Comparison of ENCODE assay signal across 8 mouse cellular contexts in the genomic region with DNA sequence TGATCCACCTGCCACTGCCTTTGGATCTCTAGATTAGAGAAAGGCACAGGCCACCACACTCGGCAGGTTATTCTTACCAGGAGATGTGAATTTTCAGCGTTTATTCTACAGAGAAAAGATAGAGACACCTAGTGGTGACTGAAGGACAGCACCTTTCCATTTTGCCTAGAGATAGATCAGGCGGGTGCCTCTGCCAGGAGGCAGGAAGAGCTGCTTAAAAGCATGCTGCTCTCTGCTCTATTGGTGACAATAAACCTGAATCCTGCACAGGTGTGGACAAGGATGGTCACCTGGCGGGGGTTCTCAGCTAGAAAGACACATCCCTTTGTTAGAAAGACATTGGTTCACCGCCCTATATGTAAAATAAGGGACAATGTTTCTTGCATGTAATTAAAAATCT. TPM values are rescaled to one million over a fixed set of nuclear protein-coding genes. Genes with fewer than 3 reads are reported as not detected.
A peak's percentile ranks its signal among the peaks of the same experiment; 100 is the strongest.
DNase-seq lines count a peak whose midpoint lies in the region; TF ChIP-seq lines count a peak whose summit lies in the region.

No protein-coding gene starts in this region.

- TF ChIP-seq CTCF in testis, adult 2 months (IDR thresholded peaks at IDR 0.05; ENCODE audit: control insufficient read depth, insufficient read depth, insufficient replicate concordance, low read depth, low read length): peak; percentile 14; the same call in 1 of the 2 replicates

- H3K36me3 ChIP-seq in heart, embryonic 10.5 days: peaks cover 50% of the 10 kb centered on the region
- H3K36me3 ChIP-seq in testis, adult 2 months (ENCODE audit: control insufficient read depth, insufficient read depth, low read length): no peaks in the 10 kb centered on the region; the same call in 1 of the 2 replicates

- 52% methylated on average over 5 of the region's 5 CpGs for WGBS in heart, embryonic 10.5 days

- intact Hi-C loops in heart, postnatal 25 days (cut with DNase I): loop anchor here (5.0 kb wide), 1 partner anchor 375 kb away; no protein-coding TSS in a partner anchor

- H3K4me3 ChIP-seq in heart, embryonic 10.5 days: no peak overlapping the region
- no peak overlapping the region for H3K4me3 ChIP-seq in testis, adult 2 months (ENCODE audit: control insufficient read depth, low read depth, low read length)

- H3K27ac ChIP-seq in heart, embryonic 10.5 days: no peak overlapping the region
- no peak overlapping the region for H3K27ac ChIP-seq in testis, adult 2 months (ENCODE audit: control insufficient read depth, insufficient read depth, low read depth, low read length)

- DNase-seq in heart, embryonic 10.5 days (ENCODE audit: low spot score): peak; percentile 66
- no peak for DNase-seq in heart, postnatal 25 days (ENCODE audit: low spot score)
- no peak for DNase-seq in testis, postnatal 14 days (ENCODE audit: low spot score)
- DNase-seq in cerebellum, adult 9-11 months: peak; percentile 67
- peak; percentile 61 for DNase-seq in induced T-regulatory cell, adult 2 months (ENCODE audit: low read depth)
- DNase-seq in retina, postnatal 1 day: peak; percentile 53
- DNase-seq in ovary, postnatal 36 days (ENCODE audit: low spot score): no peak

- H3K27me3 ChIP-seq in heart, embryonic 10.5 days (ENCODE audit: insufficient read depth, poor library complexity, severe bottlenecking): no peaks in the 10 kb centered on the region
- no peaks in the 10 kb centered on the region for H3K27me3 ChIP-seq in testis, adult 2 months (ENCODE audit: control insufficient read depth, insufficient read depth, low read length)

- H3K9me3 ChIP-seq in heart, embryonic 10.5 days: no peaks in the 10 kb centered on the region

- TF ChIP-seq POLR2A in testis, adult 2 months (IDR thresholded peaks at IDR 0.05; ENCODE audit: control insufficient read depth, low read depth, low read length): no peak

- peaks cover 7% of the 10 kb centered on the region; the same call in 1 of the 2 replicates for H3K4me1 ChIP-seq in heart, embryonic 10.5 days
- H3K4me1 ChIP-seq in testis, adult 2 months (ENCODE audit: control insufficient read depth, insufficient read depth, low read length): no peaks in the 10 kb centered on the region

RNA-seq across cellular contexts. Expression of a gene that starts 15.9 kb away (rescaled TPM):
- 14.1 and 15.6 TPM in 2 replicates for polyA plus RNA-seq in heart, embryonic 10.5 days (2016; fragmentation: Nextera tagmentation; extraction: Ambion mirVana)
- total RNA-seq in heart, postnatal 25 days (2021): 1 to 10 TPM; 6.0 to 6.3 TPM
- polyA plus RNA-seq in testis, adult 2 months (2012; rRNA removed): 2.3 TPM in 2 replicates

Comparison
In these comparisons a context has a peak if more than half of its experiments do, and no peak if none do; other contexts are left out.
1. DNase-seq: peak in heart, embryonic 10.5 days (single experiment), cerebellum, adult 9-11 months (single experiment), induced T-regulatory cell, adult 2 months (single experiment) and retina, postnatal 1 day (single experiment); none in heart, postnatal 25 days (single experiment), testis, postnatal 14 days (single experiment) and ovary, postnatal 36 days (single experiment).